Comparison of ENCODE assay signal across 16 mouse cellular contexts in the genomic region with DNA sequence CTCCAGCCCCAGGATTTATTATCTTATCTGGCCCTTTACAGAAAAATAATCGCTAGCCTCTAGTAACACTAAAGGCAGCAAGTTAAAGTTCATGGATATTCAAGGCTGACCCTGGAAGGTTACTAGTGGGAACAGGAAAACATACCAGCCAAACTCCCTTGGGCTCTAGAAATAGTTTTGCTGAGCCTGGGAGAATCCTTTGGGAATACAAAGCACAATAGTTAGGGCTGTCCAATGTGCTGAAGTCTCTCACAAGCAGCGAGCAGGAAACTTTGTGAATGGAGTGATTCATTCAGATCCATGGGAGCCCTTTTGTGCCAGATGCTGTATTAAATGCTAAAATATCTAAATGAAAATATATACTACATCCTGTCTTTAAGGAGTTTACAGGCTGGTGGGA. TPM values are rescaled to one million over a fixed set of nuclear protein-coding genes. Genes with fewer than 3 reads are reported as not detected.
DNase-seq lines count a peak whose midpoint lies in the region; ATAC-seq and TF ChIP-seq lines count a peak whose summit lies in the region.
"Had no signal": no experiment of that assay in that cellular context is flagged by ENCODE, and none has a peak within 500 bp of the region (broad histone marks: within the 10 kb centered on the region; RNA-seq: fewer than 3 reads in every experiment).

No protein-coding gene starts in this region.

- H3K27me3 ChIP-seq in megakaryocyte, embryonic 14.5 days (replicated peaks): no peaks in the 10 kb centered on the region
- H3K27me3 ChIP-seq in myocyte (ENCODE audit: control insufficient read depth, insufficient read depth, insufficient read length): no peaks in the 10 kb centered on the region
- H3K27me3 ChIP-seq: embryonic facial prominence, embryonic 15.5 days; intestine, embryonic 15.5 days; neural tube, embryonic 15.5 days had no signal

- peak overlapping the region; percentile 66 for H3K4me3 ChIP-seq in megakaryocyte, embryonic 14.5 days (replicated peaks)
- no peak overlapping the region for H3K4me3 ChIP-seq in brown adipose tissue, adult 24 weeks (ENCODE audit: insufficient read depth, low read depth, low read length)
- H3K4me3 ChIP-seq in myocyte: no peak overlapping the region
- H3K4me3 ChIP-seq: embryonic facial prominence, embryonic 15.5 days; intestine, embryonic 15.5 days; limb, embryonic 10.5 days; neural tube, embryonic 15.5 days had no signal

- H3ac ChIP-seq in myocyte (ENCODE audit: control insufficient read depth, insufficient read length): no peak overlapping the region

- H3K9me3 ChIP-seq in megakaryocyte, embryonic 14.5 days: no peaks in the 10 kb centered on the region
- H3K9me3 ChIP-seq: embryonic facial prominence, embryonic 15.5 days; intestine, embryonic 15.5 days; limb, embryonic 10.5 days; neural tube, embryonic 15.5 days had no signal

- H3K79me2 ChIP-seq in myocyte (ENCODE audit: control insufficient read depth, insufficient read depth): no peaks in the 10 kb centered on the region

- intact Hi-C loops in heart, postnatal 10 days (cut with DNase I): no loop called here
- intact Hi-C loops in heart, postnatal 25 days (cut with DNase I): no loop called here

- peaks cover 100% of the 10 kb centered on the region for H3K36me3 ChIP-seq in megakaryocyte, embryonic 14.5 days (replicated peaks; ENCODE audit: low read length)
- peaks cover 11% of the 10 kb centered on the region for H3K36me3 ChIP-seq in myocyte (ENCODE audit: control insufficient read depth, insufficient read depth)
- H3K36me3 ChIP-seq: intestine, embryonic 15.5 days had no signal

- H3K27ac ChIP-seq in brown adipose tissue, adult 24 weeks (replicated peaks; ENCODE audit: low read depth, low read length): peak overlapping the region; percentile 54; the same call in 1 of the 2 replicates
- H3K27ac ChIP-seq: embryonic facial prominence, embryonic 15.5 days; intestine, embryonic 15.5 days; limb, embryonic 10.5 days; neural tube, embryonic 15.5 days had no signal

- H3K4me1 ChIP-seq in megakaryocyte, embryonic 14.5 days: peaks cover 100% of the 10 kb centered on the region
- H3K4me1 ChIP-seq in brown adipose tissue, adult 24 weeks (ENCODE audit: control insufficient read depth, insufficient read depth, insufficient read length, low read length): peaks cover 29% of the 10 kb centered on the region
- H3K4me1 ChIP-seq: neural tube, embryonic 15.5 days had no signal

- peak; percentile 32 to 40 for DNase-seq in heart, postnatal 10 days
- DNase-seq in heart, postnatal 25 days (ENCODE audit: low spot score): no peak
- no peak for DNase-seq in right cerebral cortex, postnatal 25 days
- DNase-seq: gastrocnemius, postnatal 25 days had no signal

- no peak for TF ChIP-seq POLR2A in myocyte (IDR thresholded peaks at IDR 0.05; ENCODE audit: insufficient read length, low read depth)

- no peak for ATAC-seq in megakaryocyte, adult 5-6 weeks (ENCODE audit: poor library complexity, severe bottlenecking)
- ATAC-seq: intestine, embryonic 15.5 days; midbrain, embryonic 16.5 days had no signal

- peak overlapping the region; percentile 37 for H3K4me2 ChIP-seq in myocyte (ENCODE audit: low read depth)
- H3K4me2 ChIP-seq: embryonic facial prominence, embryonic 15.5 days; intestine, embryonic 15.5 days; neural tube, embryonic 15.5 days had no signal

TF ChIP-seq in myocyte, 11 proteins besides CTCF, POLR2A, EP300 and RAD21:
- no peak for TF ChIP-seq USF1 (IDR thresholded peaks at IDR 0.05; ENCODE audit: low read depth)
- no peak for TF ChIP-seq CEBPB (IDR thresholded peaks at IDR 0.05; ENCODE audit: insufficient read depth, poor library complexity, severe bottlenecking)
- TF ChIP-seq E2F4 (IDR thresholded peaks at IDR 0.05; ENCODE audit: insufficient read depth): no peak
- TF ChIP-seq MYOD1 (IDR thresholded peaks at IDR 0.05; ENCODE audit: control insufficient read depth in 1 of 3, insufficient read length in 2 of 3, low read depth in 2 of 3): no peak
- TF ChIP-seq REST (IDR thresholded peaks at IDR 0.05; ENCODE audit: insufficient read depth, insufficient read length): no peak
- TF ChIP-seq TCF12 (IDR thresholded peaks at IDR 0.05; ENCODE audit: insufficient read depth, poor library complexity, severe bottlenecking): no peak
- no peak for TF ChIP-seq TCF3 (IDR thresholded peaks at IDR 0.05; ENCODE audit: insufficient read length, low read depth)
- TF ChIP-seq POLR2AphosphoS2 (IDR thresholded peaks at IDR 0.05; ENCODE audit: insufficient read length, low read depth): no peak
- TF ChIP-seq SRF (IDR thresholded peaks at IDR 0.05; ENCODE audit: control insufficient read depth, insufficient read length, low read depth): no peak
- no peak for TF ChIP-seq MYOG (IDR thresholded peaks at IDR 0.05; ENCODE audit: control insufficient read depth in 1 of 3, insufficient read depth in 1 of 3, insufficient read length in 2 of 3, low read depth in 2 of 3)
- TF ChIP-seq MAX (IDR thresholded peaks at IDR 0.05; ENCODE audit: low read depth): no peak
TF ChIP-seq in myocyte: peak in this region for 0.

RNA-seq across cellular contexts. Expression of a gene that starts 7.7 kb away (rescaled TPM):
- 10 to 100 TPM; 26.2 to 30.2 TPM for total RNA-seq in heart, postnatal 10 days (2021)
- total RNA-seq in heart, postnatal 25 days (2021): 10 to 100 TPM; 19.8 to 21.9 TPM
- 293 and 361 TPM in 2 replicates for polyA plus RNA-seq in megakaryocyte, embryonic 14.5 days (2012; ENCODE audit: insufficient read depth, low replicate concordance)
- 45.8 and 48.6 TPM in 2 replicates for total RNA-seq in megakaryocyte, adult 5-6 weeks (2015)
- total RNA-seq in megakaryocyte, adult 5-6 weeks (2017): 103 and 116 TPM in 2 replicates
- polyA plus RNA-seq in brown adipose tissue, adult 24 weeks (2012; ENCODE audit: insufficient read depth, insufficient read length, missing spikeins): 13.8 and 14.1 TPM in 2 replicates
- polyA plus RNA-seq in myocyte (2012; fragmentation: generic; extraction: Trizol): 31.7 TPM

RNA-seq across cellular contexts. Expression of a gene that starts 18.8 kb away (rescaled TPM):
- 1 to 10 TPM; 6.1 to 7.0 TPM for total RNA-seq in heart, postnatal 10 days (2021)
- 1 to 10 TPM; 4.5 to 5.4 TPM for total RNA-seq in heart, postnatal 25 days (2021)
- polyA plus RNA-seq in megakaryocyte, embryonic 14.5 days (2012; ENCODE audit: insufficient read depth, low replicate concordance): 19.3 and 30.2 TPM in 2 replicates
- total RNA-seq in megakaryocyte, adult 5-6 weeks (2015): 6.2 and 8.3 TPM in 2 replicates
- total RNA-seq in megakaryocyte, adult 5-6 weeks (2017): 9.6 and 10.2 TPM in 2 replicates
- polyA plus RNA-seq in brown adipose tissue, adult 24 weeks (2012; ENCODE audit: insufficient read depth, insufficient read length, missing spikeins): 3.8 and 5.9 TPM in 2 replicates
- polyA plus RNA-seq in myocyte (2012; fragmentation: generic; extraction: Trizol): 4.9 TPM

RNA-seq across cellular contexts. Expression of a gene that starts 37.5 kb away (rescaled TPM):
- not detected for total RNA-seq in heart, postnatal 10 days (2021)
- total RNA-seq in heart, postnatal 25 days (2021): not detected
- 0.29 TPM in 1 of 2 replicates, not detected in the other for polyA plus RNA-seq in megakaryocyte, embryonic 14.5 days (2012; ENCODE audit: insufficient read depth, low replicate concordance)
- total RNA-seq in megakaryocyte, adult 5-6 weeks (2015): not detected in 2 replicates
- total RNA-seq in megakaryocyte, adult 5-6 weeks (2017): not detected in 2 replicates
- polyA plus RNA-seq in brown adipose tissue, adult 24 weeks (2012; ENCODE audit: insufficient read depth, insufficient read length, missing spikeins): not detected in 2 replicates
- polyA plus RNA-seq in myocyte (2012; fragmentation: generic; extraction: Trizol): not detected
- total RNA-seq: adrenal gland, postnatal 4 days; gastrocnemius, postnatal 25 days; hematopoietic stem cell, adult 5-6 weeks had no signal
- polyA plus RNA-seq: embryonic facial prominence, embryonic 15.5 days; forebrain, embryonic 14.5 days; intestine, embryonic 15.5 days; limb, embryonic 10.5 days had no signal

RNA-seq across cellular contexts. Expression of a gene that starts 43.8 kb away (rescaled TPM):
- total RNA-seq in heart, postnatal 10 days (2021): not detected
- not detected for total RNA-seq in heart, postnatal 25 days (2021)
- 0.16 TPM in 1 of 2 replicates, not detected in the other for polyA plus RNA-seq in megakaryocyte, embryonic 14.5 days (2012; ENCODE audit: insufficient read depth, low replicate concordance)
- not detected in 2 replicates for total RNA-seq in megakaryocyte, adult 5-6 weeks (2015)
- not detected in 2 replicates for total RNA-seq in megakaryocyte, adult 5-6 weeks (2017)
- polyA plus RNA-seq in brown adipose tissue, adult 24 weeks (2012; ENCODE audit: insufficient read depth, insufficient read length, missing spikeins): not detected in 2 replicates
- polyA plus RNA-seq in myocyte (2012; fragmentation: generic; extraction: Trizol): not detected
- total RNA-seq: adrenal gland, postnatal 4 days; gastrocnemius, postnatal 25 days; hematopoietic stem cell, adult 5-6 weeks had no signal
- polyA plus RNA-seq: forebrain, embryonic 14.5 days; intestine, embryonic 15.5 days had no signal

Comparison
In these comparisons a context has a peak if more than half of its experiments do, and no peak if none do; other contexts are left out.
1. DNase-seq: peak in heart, postnatal 10 days (2 of 2); none in heart, postnatal 25 days (single experiment) and right cerebral cortex, postnatal 25 days (single experiment).